Mouse (Mus musculus) bone marrow macrophage, adult 2 months (primary cell): ENCODE data around the gene Cacna1i. TPM values are rescaled to one million over a fixed set of nuclear protein-coding genes. Genes with fewer than 3 reads are reported as not detected.

ENCODE experiments used
- H3K27ac ChIP-seq: 2 replicates; pipeline ENCODE4 v1.5.1; 2012; ENCODE audit warnings: low read depth, low read length; ENCODE audit not compliant: insufficient read depth
- H3K4me1 ChIP-seq: 2 replicates; pipeline ENCODE4 v1.6.1; 2012; ENCODE audit warnings: low read length; ENCODE audit not compliant: control insufficient read depth, insufficient read depth
- H3K4me3 ChIP-seq: 2 replicates; pipeline ENCODE4 v1.5.1; 2012; ENCODE audit warnings: mild to moderate bottlenecking, low read length, moderate library complexity; ENCODE audit not compliant: insufficient read depth
- CTCF ChIP-seq: IDR thresholded peaks from 2 replicates; pipeline ENCODE4 v1.5.1; 2012; ENCODE audit warnings: low read depth, mild to moderate bottlenecking, low read length, moderate library complexity
- POLR2A ChIP-seq: IDR thresholded peaks from 2 replicates; pipeline ENCODE4 v1.6.1; 2012; ENCODE audit warnings: mild to moderate bottlenecking, low read depth, low read length, borderline replicate concordance
- polyA plus RNA-seq: library from polyadenylated mRNA; stranded (reverse); fragments of >200 nt; gene quantifications from 2 replicates; pipeline ENCODE4 v1.2.4, GENCODE M21; 2012; ENCODE audit not compliant: missing spikeins, insufficient read depth, insufficient read length

Gene Cacna1i
- polyA plus RNA-seq, 1 experiment: not detected

DNA sequence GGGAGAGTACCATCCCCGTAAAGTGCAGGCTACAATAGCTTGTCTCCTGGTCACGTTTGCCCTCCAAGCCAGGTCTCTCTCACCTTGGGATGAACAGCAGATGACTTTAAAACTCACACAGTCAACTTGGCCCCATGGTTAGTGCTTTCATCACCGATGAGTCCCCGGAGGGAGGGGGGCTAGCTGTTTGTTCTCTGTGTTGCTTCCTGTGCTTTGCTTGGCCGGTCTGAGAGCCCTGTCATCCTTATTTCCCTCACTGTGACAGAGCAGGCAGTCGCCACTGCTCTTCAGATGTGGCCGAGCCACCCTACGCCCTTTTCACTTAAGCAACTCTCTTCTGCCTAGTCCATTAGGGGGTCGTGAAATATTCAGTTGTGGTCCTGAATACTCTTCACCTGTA is 38.7 kb downstream of the Cacna1i start:
- no peak overlapping the region for H3K27ac ChIP-seq
- no peaks in the 10 kb centered on the region for H3K4me1 ChIP-seq
- H3K4me3 ChIP-seq: no peak overlapping the region
- no peak for TF ChIP-seq CTCF
- no peak for TF ChIP-seq POLR2A

DNA sequence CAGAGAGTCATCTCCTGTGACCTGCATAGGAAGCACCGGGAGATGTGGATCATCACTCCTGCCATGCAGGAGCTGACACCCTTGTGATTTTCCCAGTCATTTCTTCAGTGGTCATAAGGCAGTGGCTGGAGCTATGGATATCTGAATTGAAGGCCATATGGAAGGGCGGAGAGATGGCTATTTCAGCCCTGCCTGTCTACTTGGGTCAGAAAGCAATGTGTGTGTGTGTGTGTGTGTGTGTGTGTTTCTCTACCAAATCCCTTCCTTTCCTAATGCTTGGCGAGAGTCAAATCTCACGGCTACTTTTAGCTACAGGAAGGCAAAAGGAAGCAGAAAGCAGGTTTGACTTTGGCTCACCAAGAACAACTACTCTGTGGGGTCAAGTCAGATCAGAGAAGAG is 39.9 kb downstream of the Cacna1i start:
- Histone ChIP-seq H3K27ac (no peak overlapping the region), H3K4me1 (no peaks in the 10 kb centered on the region), H3K4me3 (no peak overlapping the region)
- no peak for TF ChIP-seq CTCF
- TF ChIP-seq POLR2A: no peak

DNA sequence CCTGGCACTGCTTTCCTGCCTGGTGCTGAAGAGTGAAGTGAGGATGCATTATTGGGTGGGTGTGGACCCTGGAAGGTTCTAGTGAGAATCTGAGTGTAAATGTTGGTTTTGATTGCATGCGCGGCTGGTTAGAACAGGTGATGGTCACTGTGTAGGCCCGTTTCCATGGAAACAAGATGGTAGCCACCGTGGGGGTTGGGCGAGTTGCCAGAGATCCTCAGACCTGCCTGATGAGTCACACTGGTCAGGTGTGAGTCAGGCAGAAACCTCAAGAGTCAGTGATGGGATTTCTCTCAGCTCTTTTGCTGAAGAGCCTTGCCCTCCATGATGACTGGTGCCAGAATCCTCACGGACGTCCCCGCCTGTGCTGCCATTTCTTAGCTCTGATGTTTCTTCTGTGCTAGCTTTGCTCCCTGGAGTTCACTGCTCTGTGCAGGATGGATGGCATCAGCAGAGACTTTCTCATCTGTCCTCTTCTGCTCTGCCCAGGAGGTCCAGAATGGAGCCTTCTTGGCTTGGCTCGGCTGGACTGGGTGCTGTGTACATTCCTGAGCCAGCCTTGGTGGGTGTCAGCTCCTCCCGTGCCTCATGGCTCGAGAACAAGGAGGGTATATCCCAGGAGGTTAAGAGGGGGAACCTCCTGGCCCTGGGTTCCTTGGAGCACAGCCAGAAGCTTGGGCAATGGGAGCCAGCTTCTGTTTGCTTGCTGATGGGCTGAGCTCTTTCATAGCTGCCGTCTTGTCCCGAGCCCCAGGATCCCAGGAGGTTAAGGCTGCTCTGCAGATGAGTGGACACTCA is 40.9 kb downstream of the Cacna1i start:
- H3K4me3 ChIP-seq: no peak overlapping the region
- TF ChIP-seq POLR2A (no peak), CTCF (no peak)
- no peaks in the 10 kb centered on the region for H3K4me1 ChIP-seq
- no peak overlapping the region for H3K27ac ChIP-seq

DNA sequence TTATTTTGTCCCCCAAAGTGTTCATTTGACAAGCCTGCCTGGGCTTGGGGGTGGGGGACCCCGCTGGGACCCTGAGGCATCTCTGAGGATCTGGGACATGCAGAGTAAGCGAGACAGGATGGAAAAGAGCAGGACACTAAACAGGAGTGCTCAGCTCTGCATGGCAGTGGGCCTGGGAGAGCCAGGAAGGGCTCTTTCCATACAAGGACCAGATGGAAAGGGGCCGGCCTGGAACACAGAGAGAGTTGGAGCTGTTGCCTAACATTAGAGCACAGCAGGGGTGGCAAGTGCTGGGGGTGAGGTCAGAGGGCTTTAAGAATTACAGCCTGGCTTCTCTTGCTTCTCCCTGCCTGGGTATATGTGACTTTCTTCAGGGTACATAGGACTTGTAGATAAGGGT is 43.2 kb downstream of the Cacna1i start:
- Histone ChIP-seq H3K27ac (no peak overlapping the region), H3K4me3 (no peak overlapping the region), H3K4me1 (no peaks in the 10 kb centered on the region)
- TF ChIP-seq CTCF: no peak
- no peak for TF ChIP-seq POLR2A

DNA sequence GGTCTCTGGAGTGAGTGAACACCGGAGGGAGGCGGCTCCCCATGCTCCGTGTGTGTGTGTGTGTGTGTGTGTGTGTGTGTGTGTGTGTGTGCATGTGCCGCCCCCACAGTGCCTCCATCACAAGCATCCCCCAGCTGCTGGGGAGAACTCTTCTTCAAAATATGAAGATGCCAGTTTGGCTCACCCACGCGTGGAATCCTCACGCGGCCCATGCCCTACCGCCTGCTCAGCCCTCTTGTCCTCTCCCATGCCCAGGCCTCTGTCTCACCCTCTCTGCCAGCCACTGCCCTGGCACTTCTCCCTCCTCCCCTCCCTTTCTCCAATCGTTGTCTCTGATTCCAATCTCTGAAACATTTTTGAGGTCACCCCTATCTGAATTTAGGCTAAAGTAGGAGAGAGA is 47.7 kb downstream of the Cacna1i start:
- Histone ChIP-seq H3K4me1 (no peaks in the 10 kb centered on the region), H3K27ac (no peak overlapping the region), H3K4me3 (no peak overlapping the region)
- no peak for TF ChIP-seq POLR2A
- no peak for TF ChIP-seq CTCF

DNA sequence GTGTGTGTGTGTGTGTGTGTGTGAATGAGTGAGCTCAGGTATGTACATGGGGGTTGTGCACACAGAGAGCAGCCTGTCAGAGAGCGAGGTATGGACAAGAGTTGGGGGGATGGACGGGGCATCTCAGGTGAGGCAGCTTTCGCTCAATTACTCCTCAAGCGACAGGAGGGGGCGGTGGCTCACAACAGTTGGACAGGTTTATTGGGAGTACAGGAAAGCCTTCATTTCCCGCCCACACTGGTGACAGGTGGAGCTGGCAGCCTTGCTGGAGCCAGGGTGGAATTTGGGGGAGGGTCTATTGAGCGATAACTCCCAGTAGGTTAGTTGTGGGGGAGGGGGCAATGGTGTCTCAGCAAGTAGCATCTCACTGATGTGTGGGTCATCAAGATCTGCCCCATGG is 48.2 kb downstream of the Cacna1i start:
- Histone ChIP-seq H3K27ac (no peak overlapping the region), H3K4me1 (no peaks in the 10 kb centered on the region), H3K4me3 (no peak overlapping the region)
- no peak for TF ChIP-seq CTCF
- TF ChIP-seq POLR2A: no peak

DNA sequence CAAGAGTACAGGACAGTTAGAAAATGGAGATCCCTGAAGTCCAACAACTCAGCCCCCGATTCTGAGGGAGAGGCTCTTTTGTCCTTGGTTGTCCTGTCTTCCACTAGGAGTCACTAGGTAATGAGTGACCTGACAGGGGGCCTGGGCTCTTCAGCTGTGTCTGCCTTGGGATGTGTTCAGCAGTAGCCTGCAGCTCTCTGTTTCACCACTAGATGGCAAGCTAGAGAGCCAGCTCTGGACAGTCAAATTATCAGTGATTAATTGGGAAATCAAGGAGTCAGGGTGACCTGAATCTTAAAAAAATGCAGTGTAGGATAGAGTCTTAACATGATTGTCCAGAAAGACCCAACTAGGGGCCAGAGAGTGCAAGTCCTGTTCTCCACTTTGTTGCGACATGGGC is 53.3 kb downstream of the Cacna1i start:
- TF ChIP-seq CTCF (peak; percentile 65), POLR2A (no peak)
- Histone ChIP-seq H3K27ac (no peak overlapping the region), H3K4me3 (no peak overlapping the region), H3K4me1 (no peaks in the 10 kb centered on the region)

DNA sequence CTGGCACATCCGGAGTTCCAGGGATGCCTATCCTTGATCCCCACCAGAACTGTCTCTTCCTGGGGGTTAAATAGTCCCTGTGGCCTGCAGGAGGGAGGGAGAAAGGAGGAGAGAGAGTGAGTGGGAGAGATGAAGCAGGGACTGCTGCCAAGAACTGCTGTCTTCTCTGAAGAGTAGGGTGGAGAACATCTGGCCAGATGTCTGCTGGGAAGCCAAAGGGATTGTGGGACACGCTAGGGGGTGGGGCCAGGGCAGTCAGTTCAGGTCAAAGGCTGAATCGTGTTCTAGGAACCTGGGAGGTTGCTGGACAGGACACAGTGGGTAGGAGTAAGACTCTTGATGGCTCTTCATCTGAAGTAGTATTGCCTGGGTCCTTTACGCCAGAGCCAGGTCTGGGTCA is 55.4 kb downstream of the Cacna1i start:
- Histone ChIP-seq H3K27ac (no peak overlapping the region), H3K4me3 (no peak overlapping the region), H3K4me1 (no peaks in the 10 kb centered on the region)
- TF ChIP-seq POLR2A: no peak
- TF ChIP-seq CTCF: no peak

DNA sequence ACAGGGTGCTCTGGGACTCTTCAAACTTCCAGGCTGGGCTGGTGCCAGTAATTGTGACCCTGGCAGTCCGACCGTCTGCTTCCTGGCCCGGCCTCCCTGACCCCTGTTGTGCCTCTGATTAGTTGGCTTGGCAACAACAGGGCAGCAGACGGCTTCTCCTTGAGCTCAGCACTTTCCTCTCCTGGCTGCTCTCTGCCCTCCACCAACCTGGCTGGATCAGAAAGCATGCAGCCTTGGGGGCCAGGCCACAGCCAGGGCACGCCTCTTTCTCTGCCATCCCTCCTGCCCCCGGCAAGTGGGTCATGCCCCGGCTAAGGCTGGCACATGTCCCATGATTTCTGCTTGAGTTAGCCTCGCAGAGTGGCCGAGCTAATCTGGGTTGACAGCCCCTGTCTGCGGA is 56.0 kb downstream of the Cacna1i start:
- H3K4me3 ChIP-seq: no peak overlapping the region
- H3K4me1 ChIP-seq: no peaks in the 10 kb centered on the region
- H3K27ac ChIP-seq: no peak overlapping the region
- TF ChIP-seq CTCF (no peak), POLR2A (no peak)

DNA sequence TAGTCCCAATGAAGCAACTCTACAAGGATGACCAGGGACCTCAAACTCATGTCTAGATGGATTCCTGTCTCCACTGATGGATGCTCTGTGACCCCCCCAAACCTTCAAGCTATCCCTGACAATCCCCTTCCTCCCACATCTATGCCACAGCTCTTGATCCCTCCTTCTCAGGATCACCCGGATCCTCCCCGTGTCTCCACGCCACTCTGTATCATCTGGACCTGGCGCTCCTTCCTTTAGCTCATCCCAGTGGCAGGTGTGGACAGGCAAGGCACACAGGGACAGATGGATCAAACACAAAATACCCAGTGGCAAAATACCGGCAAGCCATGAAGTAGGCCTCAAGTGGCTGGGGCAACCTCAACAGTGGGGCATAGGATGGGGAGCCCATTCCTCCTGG is 56.7 kb downstream of the Cacna1i start:
- Histone ChIP-seq H3K4me1 (no peaks in the 10 kb centered on the region), H3K4me3 (no peak overlapping the region), H3K27ac (no peak overlapping the region)
- no peak for TF ChIP-seq POLR2A
- TF ChIP-seq CTCF: no peak
